ENCODE assay signal across 8 mouse cellular contexts in the genomic region with DNA sequence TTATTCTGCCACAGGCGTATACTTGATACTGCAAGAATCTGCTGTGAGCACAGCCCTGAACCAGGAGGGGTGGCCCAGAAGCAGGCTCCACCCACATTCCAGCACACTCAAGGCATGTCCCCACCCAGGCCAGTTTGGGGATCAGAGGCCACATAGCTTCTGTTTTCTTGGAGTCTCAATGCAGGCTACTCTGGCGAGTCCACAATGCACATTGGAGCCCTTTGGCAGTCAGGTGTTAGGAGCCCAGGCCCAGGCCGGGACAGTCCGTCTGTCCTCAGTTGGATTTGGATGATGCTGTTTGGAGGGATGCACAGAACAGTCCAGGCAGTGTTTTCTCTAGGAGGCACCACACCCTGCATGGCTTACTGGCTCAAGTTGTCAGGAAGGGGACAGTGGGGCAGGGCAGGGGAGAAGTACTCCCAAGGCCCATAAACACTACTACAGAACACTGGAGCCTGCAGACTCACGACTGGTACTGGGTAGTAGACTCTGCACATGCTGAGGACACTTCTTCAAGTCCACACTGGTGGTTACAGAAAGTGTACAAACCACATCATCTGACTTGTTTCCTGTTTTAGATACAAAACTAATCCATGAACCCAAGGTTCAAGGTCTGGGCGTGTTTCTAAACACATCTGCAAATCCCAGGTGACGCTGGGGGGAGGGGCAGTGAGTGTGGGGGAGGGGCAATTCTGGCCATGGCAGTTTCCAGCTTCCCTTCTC. TPM values are rescaled to one million over a fixed set of nuclear protein-coding genes. Genes with fewer than 3 reads are reported as not detected.
A peak's percentile ranks its signal among the peaks of the same experiment; 100 is the strongest.
DNase-seq lines count a peak whose midpoint lies in the region; TF ChIP-seq lines count a peak whose summit lies in the region.

No protein-coding gene starts in this region.

- H3K79me2 ChIP-seq in heart, adult 2 months (replicated peaks; ENCODE audit: control insufficient read depth, insufficient read depth, low read length) = no peaks in the 10 kb centered on the region; the same call in 1 of the 2 replicates

- no peaks in the 10 kb centered on the region for H3K27me3 ChIP-seq in heart, adult 2 months (ENCODE audit: control insufficient read depth, insufficient read depth, low read length)

- H3K27ac ChIP-seq in heart, adult 2 months = peak overlapping the region; percentile 29; the same call in 1 of the 2 replicates

- DNase-seq in urinary bladder, adult 2 months (ENCODE audit: low spot score) = peak; percentile 31
- no peak for DNase-seq in urinary bladder, postnatal 10 days (ENCODE audit: low spot score)
- peak; percentile 59 to 61 for DNase-seq in heart, adult 2 months
- DNase-seq in kidney, postnatal 25 days = peak; percentile 81 to 85
- DNase-seq in lung, postnatal 4 days = peak; percentile 74 to 86
- no peak for DNase-seq in frontal cortex, postnatal 14 days (ENCODE audit: low spot score in 2 of 2)
- no peak for DNase-seq in right cerebral cortex, postnatal 10 days (ENCODE audit: low spot score in 2 of 2)
- DNase-seq in ovary, postnatal 14 days (ENCODE audit: low spot score) = no peak

- TF ChIP-seq CTCF in heart, adult 2 months (IDR thresholded peaks at IDR 0.05) = no peak

- 0 out of 2 replicates have a peak, but pooled peaks have one; percentile 11 for TF ChIP-seq EP300 in heart, adult 2 months (IDR thresholded peaks at IDR 0.05; ENCODE audit: insufficient read depth, low read depth, low read length)

- 0 out of 2 replicates have a peak, but pooled peaks have one; percentile 24 for TF ChIP-seq POLR2A in heart, adult 2 months (IDR thresholded peaks at IDR 0.05; ENCODE audit: insufficient read depth, low read depth, low read length)

- H3K4me3 ChIP-seq in heart, adult 2 months = no peak overlapping the region

- no peak overlapping the region for H3K9ac ChIP-seq in heart, adult 2 months (ENCODE audit: low read depth, low read length)

- no peaks in the 10 kb centered on the region for H3K36me3 ChIP-seq in heart, adult 2 months (ENCODE audit: control insufficient read depth, insufficient read depth, low read length)

- peaks cover 6% of the 10 kb centered on the region for H3K4me1 ChIP-seq in heart, adult 2 months (ENCODE audit: control insufficient read depth, insufficient read depth, low read length)

- intact Hi-C loops in heart, adult 2 months (cut with DNase I) = loop anchor here (2.0 kb wide), 1 partner anchor 14 kb away; no protein-coding TSS in a partner anchor

- 44% methylated on average over 7 of the region's 7 CpGs for WGBS in heart, adult 2 months

RNA-seq across cellular contexts. Expression of a gene that starts 13.5 kb away (rescaled TPM):
- polyA plus RNA-seq in urinary bladder, adult 2 months (2012; rRNA removed) = 41.7 and 46.3 TPM in 2 replicates
- 10 to 100 TPM; 36.3 to 40.4 TPM for total RNA-seq in heart, adult 2 months (2021)
- polyA plus RNA-seq in heart, adult 2 months (2012; rRNA removed) = 37.5 and 50.1 TPM in 2 replicates

RNA-seq across cellular contexts. Expression of a gene that starts 49.6 kb away (rescaled TPM):
- polyA plus RNA-seq in urinary bladder, adult 2 months (2012; rRNA removed) = 22.2 and 28.0 TPM in 2 replicates
- total RNA-seq in heart, adult 2 months (2021) = 10 to 100 TPM; 15.8 to 16.3 TPM
- 22.1 and 23.6 TPM in 2 replicates for polyA plus RNA-seq in heart, adult 2 months (2012; rRNA removed)

RNA-seq across cellular contexts. Expression of a gene that starts 57.9 kb away (rescaled TPM):
- polyA plus RNA-seq in urinary bladder, adult 2 months (2012; rRNA removed) = 21.4 and 33.4 TPM in 2 replicates
- 10 to 100 TPM; 31.6 to 32.4 TPM for total RNA-seq in heart, adult 2 months (2021)
- polyA plus RNA-seq in heart, adult 2 months (2012; rRNA removed) = 22.0 and 23.2 TPM in 2 replicates

Comparison
In these comparisons a context has a peak if more than half of its experiments do, and no peak if none do; other contexts are left out.
1. DNase-seq: peak in urinary bladder, adult 2 months (single experiment), heart, adult 2 months (2 of 2), kidney, postnatal 25 days (2 of 2) and lung, postnatal 4 days (2 of 2); none in urinary bladder, postnatal 10 days (single experiment), frontal cortex, postnatal 14 days (0 of 2), right cerebral cortex, postnatal 10 days (0 of 2) and ovary, postnatal 14 days (single experiment).